Mouse (Mus musculus): Measurements from ENCODE around the gene Tas2r119. TPM values are rescaled to one million over a fixed set of nuclear protein-coding genes. Genes with fewer than 3 reads are reported as not detected.

Gene Tas2r119
- total RNA-seq, 4 experiments from 2014 or later = not detected

- no peak for DNase-seq (ENCODE audit: low spot score)
Measured at GRCm38 (mm10) chr15:32225394-32225793, 48.3 kb downstream of the Tas2r119 start.

DNA sequence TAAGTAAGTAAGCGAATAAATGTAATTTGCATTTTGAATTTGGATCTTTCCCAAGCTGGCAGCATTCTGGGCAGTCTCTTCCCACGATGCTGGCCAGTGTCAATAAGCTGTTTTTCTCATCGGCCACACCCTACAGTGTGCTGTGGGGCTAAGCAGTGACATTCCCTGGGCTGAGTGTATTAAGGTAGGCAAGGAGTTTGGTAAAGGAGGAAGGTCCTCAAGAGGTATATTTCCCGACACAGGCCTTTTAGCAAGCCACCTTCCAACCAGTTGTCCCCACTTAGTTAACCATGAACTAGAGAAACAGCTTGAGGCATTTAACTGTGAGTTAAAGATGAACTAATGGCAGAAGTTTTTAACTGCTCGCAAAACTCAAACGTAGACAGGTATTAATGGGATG lies 49.3 kb downstream of the Tas2r119 start:
- DNase-seq (ENCODE audit: low spot score) = no peak

DNA sequence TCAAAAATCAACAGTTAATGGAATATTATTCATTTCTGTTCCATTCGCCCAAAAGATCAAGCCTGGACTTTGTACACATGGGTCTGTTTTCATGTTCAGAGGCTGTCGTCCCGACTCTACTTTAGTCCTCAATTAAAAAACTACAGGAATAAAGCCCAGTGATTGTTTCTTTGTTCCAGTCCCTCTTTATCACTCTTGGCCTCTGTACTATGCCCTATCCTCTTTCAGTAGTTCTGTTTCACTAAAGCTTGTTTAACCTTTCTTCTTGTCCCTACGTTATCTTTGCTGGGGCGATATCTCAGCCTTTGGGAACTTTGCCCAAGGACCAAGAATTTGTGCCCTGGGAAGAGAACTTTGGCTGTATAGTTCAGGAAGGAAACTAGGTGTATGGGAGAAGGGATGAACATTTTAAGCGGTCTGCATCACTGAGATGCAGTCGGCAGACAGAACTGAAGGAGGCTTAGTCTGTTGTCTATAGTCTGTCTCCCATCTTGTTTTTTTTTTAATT lies 49.9 kb downstream of the Tas2r119 start:
- DNase-seq (ENCODE audit: low spot score) = no peak

Other genes with a start within 250 kb of the Tas2r119 start
- gene Sema5a, start 67.5 kb downstream of the Tas2r119 start, total RNA-seq (2022) = 1 to 10 TPM; 4.2 to 8.8 (median 5.5) TPM